Mouse (Mus musculus): ENCODE measurements around the gene Prkn. TPM values are rescaled to one million over a fixed set of nuclear protein-coding genes. Genes with fewer than 3 reads are reported as not detected.

The Prkn gene
- polyA plus RNA-seq, 1 experiment from 2014 or later: 3.2 TPM

DNA sequence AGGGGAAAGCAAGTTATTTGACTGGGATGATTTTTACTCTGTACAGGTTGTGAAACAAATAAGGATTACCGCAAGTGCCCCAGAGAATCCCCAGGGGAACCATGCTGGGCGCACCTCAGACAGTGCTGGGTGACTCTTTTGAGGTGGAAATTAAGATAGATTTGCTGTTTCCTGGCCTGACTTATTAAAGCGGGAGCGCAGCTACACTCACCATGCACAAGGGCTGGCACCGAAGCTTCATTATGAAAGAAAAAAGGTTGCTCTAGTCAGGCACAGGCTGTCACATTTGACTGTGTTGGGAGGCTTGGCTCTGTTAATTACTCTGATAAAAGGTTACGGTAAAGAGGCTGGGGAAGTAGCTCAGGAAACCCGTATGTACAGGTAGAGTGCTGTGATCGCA lies 97.7 kb downstream of the Prkn start:
- Histone ChIP-seq H3K79me2 (ENCODE audit: inconsistent target) (no peaks in the 10 kb centered on the region), H3K36me3 (ENCODE audit: inconsistent target) (no peaks in the 10 kb centered on the region), H3K4me3 (ENCODE audit: inconsistent target) (no peak overlapping the region), H3K27ac (no peak overlapping the region)
- WGBS (ENCODE audit: missing documents): 93% methylated on average over 8 of the region's 8 CpGs

DNA sequence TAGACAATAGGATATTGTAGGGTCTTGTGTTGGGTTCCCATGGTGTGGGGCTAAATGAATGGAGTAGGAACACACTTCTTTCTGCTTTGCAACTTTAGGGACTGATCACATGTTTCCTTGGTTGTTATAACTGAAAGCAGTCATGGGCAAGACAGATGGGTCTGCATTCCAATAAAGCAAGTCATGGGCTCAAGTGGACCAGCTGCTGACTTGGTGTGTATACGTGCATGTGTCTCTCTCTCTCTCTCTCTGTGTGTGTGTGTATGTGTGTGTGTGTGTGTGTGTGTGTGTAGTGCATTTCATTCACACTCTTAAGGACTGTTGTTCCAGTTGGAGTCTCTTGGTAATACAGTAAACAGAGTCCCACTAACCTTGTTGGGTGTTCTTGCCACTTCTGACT lies 98.6 kb downstream of the Prkn start:
- 83% methylated on average over 1 of the region's 1 CpGs for WGBS (ENCODE audit: missing documents)
- H3K4me3 ChIP-seq (ENCODE audit: inconsistent target): no peak overlapping the region
- H3K36me3 ChIP-seq (ENCODE audit: inconsistent target): no peaks in the 10 kb centered on the region
- no peaks in the 10 kb centered on the region for H3K79me2 ChIP-seq (ENCODE audit: inconsistent target)
- H3K27ac ChIP-seq: no peak overlapping the region

DNA sequence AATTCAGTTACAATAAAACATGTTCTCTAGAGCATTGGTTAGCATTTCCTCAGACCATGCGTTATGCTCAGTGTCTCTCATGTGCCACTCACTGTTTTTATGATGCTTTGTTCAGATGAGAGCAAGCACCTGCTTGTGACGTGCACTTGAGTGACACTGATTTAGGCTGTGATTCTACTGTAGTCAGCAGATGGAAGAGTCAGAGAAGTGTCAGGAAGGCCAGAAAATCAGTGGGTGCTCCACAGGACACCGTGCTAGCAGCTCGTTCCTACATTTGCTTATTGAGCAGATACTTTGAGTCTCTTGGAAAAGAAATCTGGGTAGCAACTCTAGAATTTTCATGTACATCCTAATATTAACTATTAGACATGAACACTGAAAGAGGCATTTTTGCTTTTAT lies 106.4 kb downstream of the Prkn start:
- no peaks in the 10 kb centered on the region for H3K36me3 ChIP-seq (ENCODE audit: inconsistent target)
- H3K79me2 ChIP-seq (ENCODE audit: inconsistent target): no peaks in the 10 kb centered on the region
- 93% methylated on average over 4 of the region's 4 CpGs for WGBS (ENCODE audit: missing documents)
- no peak overlapping the region for H3K27ac ChIP-seq
- H3K4me3 ChIP-seq (ENCODE audit: inconsistent target): no peak overlapping the region

DNA sequence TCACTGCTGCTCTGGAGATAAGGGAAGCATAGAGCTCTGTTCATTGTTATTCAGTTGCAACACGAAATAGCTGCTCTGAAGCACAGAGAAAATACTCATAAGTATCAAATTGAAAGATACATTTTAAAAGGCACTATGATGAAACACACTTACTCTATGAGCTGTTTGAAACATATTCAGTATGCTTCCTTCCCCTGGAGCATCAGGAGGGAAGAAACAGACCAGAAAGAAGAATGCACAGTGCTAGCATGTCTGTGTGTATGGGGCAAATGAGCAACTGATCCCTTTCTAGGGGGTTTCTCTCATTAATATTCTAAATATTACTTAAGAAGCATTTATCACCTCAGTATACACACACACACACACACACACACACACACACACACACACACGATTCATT lies 107.4 kb downstream of the Prkn start:
- no peaks in the 10 kb centered on the region for H3K79me2 ChIP-seq (ENCODE audit: inconsistent target)
- no peaks in the 10 kb centered on the region for H3K36me3 ChIP-seq (ENCODE audit: inconsistent target)
- H3K4me3 ChIP-seq (ENCODE audit: inconsistent target): no peak overlapping the region
- 89% methylated on average over 2 of the region's 2 CpGs for WGBS (ENCODE audit: missing documents)
- H3K27ac ChIP-seq: no peak overlapping the region

DNA sequence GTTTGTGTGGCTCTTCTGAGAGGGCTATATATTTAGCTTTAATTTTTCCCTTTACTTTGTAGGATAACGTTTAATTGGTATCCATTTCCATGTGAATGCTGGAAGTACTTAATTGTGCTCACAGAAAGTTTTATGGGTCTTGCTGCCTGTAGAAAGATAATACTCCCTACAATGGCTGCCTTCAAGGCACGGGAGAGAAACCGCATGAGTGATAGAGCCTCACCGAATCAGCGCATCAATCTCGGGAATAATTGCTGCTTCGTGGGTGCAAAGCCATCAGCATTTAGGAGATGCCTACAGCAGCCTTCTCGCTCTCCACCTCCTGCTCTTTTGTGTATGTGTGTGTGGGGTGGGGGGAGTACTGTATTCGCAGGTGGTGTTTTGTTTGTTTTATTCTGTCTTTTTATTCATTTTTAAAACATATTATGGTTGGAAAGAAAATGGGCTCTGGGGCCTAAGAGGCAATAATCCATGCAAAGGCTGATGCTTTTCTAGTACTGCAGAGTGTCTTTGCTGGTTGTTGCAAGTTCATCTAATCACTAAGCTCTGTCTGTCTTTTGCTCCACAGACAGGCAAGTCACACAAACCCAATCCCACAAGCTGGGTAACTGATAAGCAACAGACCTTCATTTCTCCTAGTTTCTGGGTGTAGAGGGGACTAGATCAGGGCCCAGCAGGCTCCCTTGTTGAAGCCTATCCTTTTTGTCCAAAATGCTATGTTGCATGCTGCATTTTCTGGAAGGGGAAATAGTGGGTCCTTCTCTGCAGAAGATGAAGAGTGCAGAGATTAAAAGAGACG lies 119.1 kb downstream of the Prkn start:
- Histone ChIP-seq H3K36me3 (ENCODE audit: inconsistent target) (no peaks in the 10 kb centered on the region), H3K79me2 (ENCODE audit: inconsistent target) (no peaks in the 10 kb centered on the region), H3K27ac (no peak overlapping the region), H3K4me3 (ENCODE audit: inconsistent target) (no peak overlapping the region)
- 90% methylated on average over 9 of the region's 10 CpGs for WGBS (ENCODE audit: missing documents)

DNA sequence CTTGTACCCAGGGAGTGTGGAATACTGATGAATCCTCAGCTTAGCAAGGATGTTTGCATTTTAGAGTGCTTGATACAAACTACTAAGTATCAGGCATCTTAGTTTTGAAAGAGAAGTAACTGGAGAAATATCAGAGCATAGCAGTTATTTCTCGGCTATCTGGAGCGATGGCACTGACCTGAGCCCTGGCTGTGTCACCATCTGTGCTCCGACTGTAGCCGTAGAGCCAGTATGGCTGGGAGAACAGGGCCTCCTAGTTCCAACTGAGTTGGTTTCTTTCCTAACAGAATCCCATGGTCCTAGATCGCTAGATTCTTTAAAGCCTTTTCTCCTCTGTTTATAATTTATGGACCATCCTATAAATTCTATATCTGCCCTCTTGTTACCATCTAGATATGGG lies 122.0 kb downstream of the Prkn start:
- H3K79me2 ChIP-seq (ENCODE audit: inconsistent target): no peaks in the 10 kb centered on the region
- no peaks in the 10 kb centered on the region for H3K36me3 ChIP-seq (ENCODE audit: inconsistent target)
- H3K4me3 ChIP-seq (ENCODE audit: inconsistent target): no peak overlapping the region
- WGBS (ENCODE audit: missing documents): 98% methylated on average over 5 of the region's 5 CpGs
- H3K27ac ChIP-seq: no peak overlapping the region

DNA sequence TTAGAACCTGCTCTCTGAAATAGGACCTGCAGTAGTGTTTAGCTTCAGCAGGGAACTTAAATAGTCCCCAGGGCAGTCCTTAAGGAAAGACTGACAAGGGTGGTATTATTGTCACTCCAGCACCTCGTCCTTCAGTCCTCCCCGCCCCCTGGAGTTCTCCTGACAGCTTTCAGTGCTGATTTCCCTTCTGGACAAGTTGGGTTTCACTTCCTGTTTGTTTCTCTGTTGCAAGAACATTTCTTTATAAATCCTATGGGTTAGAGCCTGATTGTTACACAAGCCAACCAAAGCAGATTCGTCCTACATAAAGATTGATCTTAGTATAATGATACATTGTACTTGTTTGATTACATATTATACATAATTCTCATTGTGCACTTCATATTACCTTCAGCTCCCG lies 142.0 kb downstream of the Prkn start:
- Histone ChIP-seq H3K27ac (no peak overlapping the region), H3K4me3 (ENCODE audit: inconsistent target) (no peak overlapping the region), H3K36me3 (ENCODE audit: inconsistent target) (no peaks in the 10 kb centered on the region), H3K79me2 (ENCODE audit: inconsistent target) (no peaks in the 10 kb centered on the region)
- WGBS (ENCODE audit: missing documents): 46% methylated on average over 4 of the region's 4 CpGs

DNA sequence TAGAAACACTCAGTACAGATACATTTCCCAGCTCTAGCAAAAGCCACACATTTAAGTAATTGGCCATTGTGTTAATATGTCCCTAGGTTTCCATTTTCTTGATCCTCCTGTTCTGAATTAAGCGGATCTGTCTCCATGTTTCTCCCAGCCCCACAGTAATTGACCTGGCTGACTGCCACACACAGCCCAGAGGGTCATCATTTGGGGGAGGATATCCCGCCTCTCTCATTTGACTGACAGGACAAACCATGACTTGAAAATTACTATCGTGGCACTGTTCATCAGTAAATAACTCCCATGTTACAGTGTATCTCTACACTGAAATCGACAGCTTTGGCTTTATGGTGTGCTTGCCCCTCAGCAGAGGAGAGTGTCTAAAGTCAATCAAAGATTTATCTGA lies 146.9 kb downstream of the Prkn start:
- H3K36me3 ChIP-seq (ENCODE audit: inconsistent target): no peaks in the 10 kb centered on the region
- no peaks in the 10 kb centered on the region for H3K79me2 ChIP-seq (ENCODE audit: inconsistent target)
- no peak overlapping the region for H3K27ac ChIP-seq
- H3K4me3 ChIP-seq (ENCODE audit: inconsistent target): no peak overlapping the region
- 97% methylated on average over 4 of the region's 4 CpGs for WGBS (ENCODE audit: missing documents)

DNA sequence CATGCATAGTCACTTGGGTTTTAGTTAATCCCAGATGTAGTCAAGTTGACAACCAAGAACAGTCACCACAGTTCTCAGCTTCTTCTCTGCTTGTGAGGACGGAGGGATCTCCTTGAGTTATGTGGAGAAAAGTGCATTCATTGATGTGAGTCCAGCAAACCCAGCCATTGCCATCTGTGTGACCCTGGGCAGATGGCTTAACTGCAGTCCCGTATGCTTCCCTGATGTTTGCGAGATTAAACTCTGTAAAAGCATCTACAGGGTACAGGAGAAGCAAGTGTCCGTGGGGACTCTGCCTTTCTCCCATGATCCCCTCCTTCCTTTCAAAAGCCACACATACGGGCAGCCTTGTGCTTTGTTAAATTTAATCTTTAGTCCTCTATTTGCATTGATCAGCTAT lies 157.1 kb downstream of the Prkn start:
- H3K79me2 ChIP-seq (ENCODE audit: inconsistent target): no peaks in the 10 kb centered on the region
- WGBS (ENCODE audit: missing documents): 94% methylated on average over 5 of the region's 5 CpGs
- no peaks in the 10 kb centered on the region for H3K36me3 ChIP-seq (ENCODE audit: inconsistent target)
- no peak overlapping the region for H3K27ac ChIP-seq
- H3K4me3 ChIP-seq (ENCODE audit: inconsistent target): no peak overlapping the region

DNA sequence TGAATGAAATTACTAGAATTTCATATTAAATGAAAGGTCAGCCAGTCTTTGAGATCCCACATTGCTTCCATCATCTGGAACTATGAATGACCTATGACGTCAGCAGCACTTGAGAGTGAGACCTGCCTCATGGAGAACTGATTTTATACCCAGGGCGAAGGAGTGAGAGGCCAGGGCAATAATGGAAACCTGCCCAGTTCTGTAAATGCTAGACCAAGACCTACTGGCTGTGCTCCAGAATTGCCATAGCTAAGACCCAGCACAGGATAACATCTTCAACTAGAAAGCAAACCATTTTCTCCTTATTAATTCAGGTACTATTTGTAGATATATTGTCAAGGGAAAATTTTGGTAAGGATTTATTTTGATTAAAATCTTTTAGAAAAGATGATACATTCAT lies 183.2 kb downstream of the Prkn start:
- Histone ChIP-seq H3K27ac (no peak overlapping the region), H3K79me2 (ENCODE audit: inconsistent target) (no peaks in the 10 kb centered on the region), H3K36me3 (ENCODE audit: inconsistent target) (no peaks in the 10 kb centered on the region), H3K4me3 (ENCODE audit: inconsistent target) (no peak overlapping the region)
- 82% methylated on average over 2 of the region's 2 CpGs for WGBS (ENCODE audit: missing documents)

DNA sequence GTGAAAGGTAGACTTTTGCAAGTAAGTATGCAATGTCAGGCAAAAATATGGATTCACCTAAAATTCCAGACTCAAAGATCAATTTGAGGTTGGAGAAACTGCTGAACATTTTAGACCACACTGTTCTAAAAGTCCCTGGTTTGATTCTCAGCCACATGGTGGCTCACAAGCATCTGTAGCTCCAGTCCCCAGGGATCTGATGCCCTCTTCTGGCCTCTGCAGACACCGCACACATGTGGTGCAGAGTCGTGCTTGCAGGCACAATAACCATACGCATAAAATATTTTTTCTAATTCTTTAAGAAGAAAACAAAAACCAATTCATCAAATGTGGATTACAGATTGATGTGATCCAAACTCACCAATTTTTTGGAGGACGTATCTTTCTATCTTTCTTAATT lies 189.2 kb downstream of the Prkn start:
- Histone ChIP-seq H3K36me3 (ENCODE audit: inconsistent target) (no peaks in the 10 kb centered on the region), H3K27ac (no peak overlapping the region), H3K79me2 (ENCODE audit: inconsistent target) (no peaks in the 10 kb centered on the region), H3K4me3 (ENCODE audit: inconsistent target) (no peak overlapping the region)
- 100% methylated on average over 4 of the region's 4 CpGs for WGBS (ENCODE audit: missing documents)

DNA sequence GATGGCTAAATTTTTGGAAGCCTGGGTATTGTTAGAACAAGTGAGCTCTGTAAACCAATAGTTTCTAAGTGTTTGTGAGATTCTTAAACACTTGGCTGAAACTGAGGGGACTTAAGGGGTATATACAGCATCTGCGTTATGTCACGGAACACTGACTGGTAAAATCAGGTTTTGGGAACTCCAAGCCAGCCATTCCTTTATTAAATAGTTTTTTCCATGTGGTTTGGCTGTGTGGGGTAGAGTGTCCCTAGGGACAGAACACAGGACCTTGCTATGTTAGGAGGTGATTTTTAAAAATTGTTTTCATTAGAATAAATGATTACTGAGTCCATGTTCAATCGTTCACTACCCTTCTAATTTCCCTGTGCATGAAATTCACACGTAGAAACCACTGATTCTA lies 190.8 kb downstream of the Prkn start:
- 93% methylated on average over 4 of the region's 4 CpGs for WGBS (ENCODE audit: missing documents)
- Histone ChIP-seq H3K27ac (no peak overlapping the region), H3K4me3 (ENCODE audit: inconsistent target) (no peak overlapping the region), H3K36me3 (ENCODE audit: inconsistent target) (no peaks in the 10 kb centered on the region), H3K79me2 (ENCODE audit: inconsistent target) (no peaks in the 10 kb centered on the region)

DNA sequence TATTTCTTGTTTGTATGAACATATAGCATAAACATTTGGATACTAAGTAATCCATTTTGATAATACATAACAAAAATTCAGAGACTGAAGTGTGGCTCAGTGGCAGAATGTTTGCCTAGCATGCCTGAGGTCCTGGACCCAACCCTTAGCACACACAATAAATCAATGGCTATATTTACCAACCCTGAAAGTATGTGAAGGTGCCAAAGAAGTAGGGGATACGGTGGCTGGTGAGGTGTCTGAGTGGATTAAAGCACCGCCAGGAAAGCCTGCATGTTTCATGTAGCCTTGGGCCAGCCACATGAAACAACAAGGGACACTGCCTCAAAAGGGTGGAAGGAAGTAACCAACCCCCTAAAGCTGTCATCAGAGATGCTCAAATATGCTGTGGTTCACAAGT lies 192.2 kb downstream of the Prkn start:
- 93% methylated on average over 2 of the region's 2 CpGs for WGBS (ENCODE audit: missing documents)
- H3K27ac ChIP-seq: no peak overlapping the region
- H3K79me2 ChIP-seq (ENCODE audit: inconsistent target): no peaks in the 10 kb centered on the region
- H3K36me3 ChIP-seq (ENCODE audit: inconsistent target): no peaks in the 10 kb centered on the region
- H3K4me3 ChIP-seq (ENCODE audit: inconsistent target): no peak overlapping the region

DNA sequence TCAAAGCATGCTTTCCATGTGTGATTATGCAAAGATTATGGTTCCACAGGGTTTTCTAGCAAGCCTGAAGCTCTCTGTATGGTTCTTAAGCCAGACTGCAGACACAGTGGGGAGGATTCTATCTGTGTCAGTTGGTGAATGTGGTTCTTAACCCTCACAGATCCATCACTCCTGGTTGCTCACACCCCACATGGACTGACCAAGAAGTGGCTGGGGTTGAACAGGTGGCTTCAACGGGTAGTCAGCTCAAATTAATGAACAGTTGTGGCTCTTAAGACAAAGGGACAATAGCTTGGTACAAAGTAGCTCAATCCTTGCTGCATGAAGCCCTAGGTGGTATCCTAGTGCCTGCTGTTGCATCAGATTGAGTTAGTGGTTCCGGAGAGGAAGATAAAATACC lies 193.4 kb downstream of the Prkn start:
- WGBS (ENCODE audit: missing documents): 82% methylated on average over 2 of the region's 2 CpGs
- H3K79me2 ChIP-seq (ENCODE audit: inconsistent target): no peaks in the 10 kb centered on the region
- no peak overlapping the region for H3K27ac ChIP-seq
- H3K4me3 ChIP-seq (ENCODE audit: inconsistent target): no peak overlapping the region
- H3K36me3 ChIP-seq (ENCODE audit: inconsistent target): no peaks in the 10 kb centered on the region

DNA sequence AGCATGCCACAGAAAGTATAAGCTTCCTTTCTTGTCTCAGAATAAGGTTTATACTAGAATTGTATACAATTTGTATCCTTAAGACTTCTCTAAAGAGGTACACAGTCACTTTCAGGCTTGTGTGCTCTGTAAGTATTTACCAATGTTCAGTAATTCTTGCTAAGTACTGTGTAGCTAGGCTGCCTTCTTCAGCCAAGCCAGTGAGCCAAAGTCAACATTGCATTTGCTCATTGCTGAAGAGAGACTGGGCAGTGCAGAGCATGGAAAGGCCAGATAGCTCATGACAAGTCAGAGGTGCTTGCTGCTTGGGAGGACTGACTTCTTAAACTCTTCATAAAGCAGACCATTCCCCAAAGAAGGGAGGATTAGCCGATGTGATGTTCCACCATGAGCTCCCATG lies 198.1 kb downstream of the Prkn start:
- no peak overlapping the region for H3K4me3 ChIP-seq (ENCODE audit: inconsistent target)
- H3K36me3 ChIP-seq (ENCODE audit: inconsistent target): no peaks in the 10 kb centered on the region
- H3K27ac ChIP-seq: no peak overlapping the region
- H3K79me2 ChIP-seq (ENCODE audit: inconsistent target): no peaks in the 10 kb centered on the region
- WGBS (ENCODE audit: missing documents): 91% methylated on average over 1 of the region's 1 CpGs

DNA sequence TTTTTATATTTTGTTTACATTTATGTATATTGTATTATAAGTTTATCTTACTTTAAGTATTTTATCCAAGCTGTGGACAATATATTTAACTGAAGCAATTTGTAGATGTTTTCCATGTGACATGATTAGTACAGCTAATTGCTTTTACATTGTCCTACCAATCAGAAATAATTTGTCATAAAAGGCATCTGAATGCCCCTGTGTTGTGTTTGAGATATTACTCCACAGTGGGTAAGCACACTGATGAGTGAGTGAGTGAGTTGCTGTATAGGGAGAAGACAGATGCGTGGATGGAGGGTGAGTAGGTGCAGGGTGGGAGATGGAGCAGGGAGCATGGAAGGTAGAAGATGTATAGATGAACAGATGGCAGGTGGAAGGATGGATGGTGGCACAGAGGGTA lies 218.8 kb downstream of the Prkn start:
- WGBS (ENCODE audit: missing documents): no CpG with 5 or more reads among the region's 1 CpGs
- Histone ChIP-seq H3K4me3 (ENCODE audit: inconsistent target) (no peak overlapping the region), H3K27ac (no peak overlapping the region), H3K36me3 (ENCODE audit: inconsistent target) (no peaks in the 10 kb centered on the region), H3K79me2 (ENCODE audit: inconsistent target) (no peaks in the 10 kb centered on the region)
